8 mouse cellular contexts compared by ENCODE assay signal in the genomic region with DNA sequence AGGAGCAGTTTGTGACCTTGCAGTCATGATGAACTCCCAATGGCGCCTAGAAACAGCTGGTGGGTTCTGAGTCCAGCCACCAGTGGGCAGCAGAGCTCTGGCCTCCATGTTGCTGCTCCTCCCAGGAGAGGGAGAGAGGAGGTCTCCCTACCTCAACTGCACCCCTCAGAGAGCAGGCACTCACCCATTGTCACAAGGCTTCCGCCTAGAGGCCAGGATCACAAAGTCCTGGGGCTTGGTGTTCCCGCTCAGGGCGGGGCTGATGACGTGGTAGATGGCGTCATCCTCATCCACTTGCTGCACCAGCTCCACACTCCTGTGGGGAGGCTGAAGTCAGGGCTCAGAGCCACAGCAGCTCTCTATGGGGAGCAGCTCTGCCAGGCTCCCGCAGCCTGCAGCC. TPM values are rescaled to one million over a fixed set of nuclear protein-coding genes. Genes with fewer than 3 reads are reported as not detected.
DNase-seq lines count a peak whose midpoint lies in the region; ATAC-seq and TF ChIP-seq lines count a peak whose summit lies in the region.

No protein-coding gene starts in this region.

- peak; percentile 40 for DNase-seq in adipocyte (ENCODE audit: low spot score)
- DNase-seq in cerebellum, postnatal 4 days (ENCODE audit: low spot score in 2 of 2), result peak; percentile 43 to 72
- DNase-seq in gastrocnemius, adult 2 months, result peak; percentile 71
- peak; percentile 76 to 78 for DNase-seq in left cerebral cortex, adult 2 months (ENCODE audit: extremely low spot score in 1 of 2, low spot score in 2 of 2)
- peak; percentile 77 to 82 for DNase-seq in lung, postnatal 4 days
- peak; percentile 88 to 91 for DNase-seq in right cerebral cortex, postnatal 10 days (ENCODE audit: low spot score in 2 of 2)

- no peaks in the 10 kb centered on the region for H3K27me3 ChIP-seq in hindbrain, embryonic 16.5 days (replicated peaks; ENCODE audit: control insufficient read depth, insufficient read depth, low read length)

- peak; percentile 84 for ATAC-seq in hindbrain, embryonic 16.5 days
- no peak for ATAC-seq in inflammation-experienced regulatory T-cells, adult 6 months

- H3K9me3 ChIP-seq in hindbrain, embryonic 16.5 days (ENCODE audit: control insufficient read depth, low read length), result no peaks in the 10 kb centered on the region

- H3K4me1 ChIP-seq in hindbrain, embryonic 16.5 days (ENCODE audit: control insufficient read depth, insufficient read depth, low read depth, low read length), result peaks cover 19% of the 10 kb centered on the region

- H3K4me3 ChIP-seq in gastrocnemius, adult 2 months, result no peak overlapping the region; the same call in 1 of the 2 replicates
- peak overlapping the region; percentile 19 for H3K4me3 ChIP-seq in hindbrain, embryonic 16.5 days (ENCODE audit: low read length)
- H3K4me3 ChIP-seq in left cerebral cortex, adult 2 months, result peak overlapping the region; percentile 27

- WGBS in hindbrain, embryonic 16.5 days, result 4% methylated on average over 7 of the region's 7 CpGs

- H3K4me2 ChIP-seq in hindbrain, embryonic 16.5 days (ENCODE audit: low read length), result peak overlapping the region; percentile 44

- H3K9ac ChIP-seq in hindbrain, embryonic 16.5 days (ENCODE audit: low read depth, low read length), result peak overlapping the region; percentile 19

- no peaks in the 10 kb centered on the region for H3K36me3 ChIP-seq in hindbrain, embryonic 16.5 days (ENCODE audit: control insufficient read depth, insufficient read depth, low read length)

- TF ChIP-seq CTCF in gastrocnemius, adult 2 months (IDR thresholded peaks at IDR 0.05), result peak; percentile 73
- TF ChIP-seq CTCF in left cerebral cortex, adult 2 months (IDR thresholded peaks at IDR 0.05), result peak; percentile 78

- intact Hi-C loops in gastrocnemius, adult 2 months (cut with DNase I), result loop anchor here (5.0 kb wide), 2 partner anchors 78 to 413 kb away; no protein-coding TSS in a partner anchor
- intact Hi-C loops in left cerebral cortex, adult 2 months (cut with DNase I), result loop anchor here (2.0 kb wide), 1 partner anchor 51 kb away; no protein-coding TSS in a partner anchor

- no peak overlapping the region for H3K27ac ChIP-seq in gastrocnemius, adult 2 months
- no peak overlapping the region for H3K27ac ChIP-seq in hindbrain, embryonic 16.5 days (ENCODE audit: low read depth, low read length)
- H3K27ac ChIP-seq in left cerebral cortex, adult 2 months, result no peak overlapping the region

RNA-seq across cellular contexts. Expression of gene Fam151a, which starts 16.0 kb away (rescaled TPM):
- total RNA-seq in gastrocnemius, adult 2 months (2021), result not detected
- polyA plus RNA-seq in hindbrain, embryonic 16.5 days (2015; fragmentation: Nextera tagmentation; extraction: Ambion mirVana), result not detected in 2 replicates
- total RNA-seq in left cerebral cortex, adult 2 months (2021), result not detected
- not detected for polyA plus RNA-seq in inflammation-experienced regulatory T-cells, adult 6 months (2017; shearing (Covaris generic))

RNA-seq across cellular contexts. Expression of gene Mroh7, which starts 19.0 kb away (rescaled TPM):
- total RNA-seq in gastrocnemius, adult 2 months (2021), result under 1 TPM; 0.08 to 0.64 TPM
- 0.41 and 1.2 TPM in 2 replicates for polyA plus RNA-seq in hindbrain, embryonic 16.5 days (2015; fragmentation: Nextera tagmentation; extraction: Ambion mirVana)
- total RNA-seq in left cerebral cortex, adult 2 months (2021), result 1 to 10 TPM; 3.1 to 4.6 TPM
- not detected for polyA plus RNA-seq in inflammation-experienced regulatory T-cells, adult 6 months (2017; shearing (Covaris generic))

RNA-seq across cellular contexts. Expression of gene Acot11, which starts 55.1 kb away (rescaled TPM):
- 10 to 100 TPM in 1 of 2 experiments, 1 to 10 TPM in 1; 7.1 to 17.3 TPM for total RNA-seq in gastrocnemius, adult 2 months (2021)
- polyA plus RNA-seq in hindbrain, embryonic 16.5 days (2015; fragmentation: Nextera tagmentation; extraction: Ambion mirVana), result 2.7 and 3.2 TPM in 2 replicates
- total RNA-seq in left cerebral cortex, adult 2 months (2021), result 10 to 100 TPM; 51.7 to 54.1 TPM
- polyA plus RNA-seq in inflammation-experienced regulatory T-cells, adult 6 months (2017; shearing (Covaris generic)), result 1 to 10 TPM; 3.5 to 9.2 (median 5.8) TPM
